Mouse (Mus musculus) cortical plate, adult 2 months (tissue): ENCODE data around the gene Gm1043.

Experiments used
- CTCF ChIP-seq: fragments of 200-500 bp; IDR thresholded peaks from 2 replicates; pipeline ENCODE4 v1.5.1; 2011; ENCODE audit warnings: mild to moderate bottlenecking, control low read depth, low read length; ENCODE audit not compliant: insufficient read depth; ENCODE audit errors: extremely low read depth
- POLR2A ChIP-seq: fragments of 200-500 bp; IDR thresholded peaks from 2 replicates; pipeline ENCODE4 v1.6.1; 2011; ENCODE audit warnings: mild to moderate bottlenecking, low read length, control low read depth; ENCODE audit not compliant: insufficient read depth; ENCODE audit errors: extremely low read depth

GRCm38 (mm10) chr5:37176466-37176865, 91.3 kb downstream of the Gm1043 start:
- TF ChIP-seq CTCF (no peak), POLR2A (no peak)
